Mouse (Mus musculus) embryonic facial prominence, embryonic 10.5 days (tissue): ENCODE measurements around the gene Sfxn5. TPM values are rescaled to one million over a fixed set of nuclear protein-coding genes. Genes with fewer than 3 reads are reported as not detected.

Source experiments
- DNase-seq: peaks from one replicate; pipeline ENCODE4 v3.0.0-alpha.2; 2017; ENCODE audit warnings: low spot score
- H3K27ac ChIP-seq: fragments of 300-500 bp; sonication (generic); replicated peaks from 2 replicates; pipeline ENCODE4 v1.5.1; 2016; ENCODE audit warnings: mild to moderate bottlenecking
- H3K27me3 ChIP-seq: fragments of 300-500 bp; sonication (generic); replicated peaks from 2 replicates; pipeline ENCODE4 v1.6.1; 2016; ENCODE audit warnings: low read depth, mild to moderate bottlenecking; ENCODE audit not compliant: poor library complexity, severe bottlenecking
- H3K36me3 ChIP-seq: fragments of 300-500 bp; sonication (generic); replicated peaks from 2 replicates; pipeline ENCODE4 v1.6.1; 2016; ENCODE audit warnings: mild to moderate bottlenecking, moderate library complexity
- H3K4me1 ChIP-seq: fragments of 300-500 bp; sonication (generic); 2 replicates; pipeline ENCODE4 v1.6.1; 2016
- H3K4me3 ChIP-seq: fragments of 300-500 bp; sonication (generic); 2 replicates; pipeline ENCODE4 v1.5.1; 2016; ENCODE audit warnings: mild to moderate bottlenecking, moderate library complexity
- H3K9me3 ChIP-seq: fragments of 300-500 bp; sonication (generic); 2 replicates; pipeline ENCODE4 v1.6.1; 2016; ENCODE audit warnings: mild to moderate bottlenecking
- WGBS: fragments of 180-500 bp; shearing (Covaris S2); methylation state at CpG from one replicate; pipeline ENCODE4 v1.1.7; 2016; 5-methylcytosine and 5-hydroxymethylcytosine counted together
- microRNA-seq: library from miRNA; unstranded; fragments of <30 nt; microRNA quantifications from one replicate; pipeline ENCODE4, GENCODE M21; 2017
- polyA plus RNA-seq: library from polyadenylated mRNA; unstranded; fragments of >200 nt; fragmentation: Nextera tagmentation; extraction: Ambion mirVana; gene quantifications from 2 replicates; pipeline ENCODE4 v1.2.1, GENCODE M21; 2016

Sfxn5 gene
- polyA plus RNA-seq, 1 experiment from 2014 or later: 8.5 TPM

DNA sequence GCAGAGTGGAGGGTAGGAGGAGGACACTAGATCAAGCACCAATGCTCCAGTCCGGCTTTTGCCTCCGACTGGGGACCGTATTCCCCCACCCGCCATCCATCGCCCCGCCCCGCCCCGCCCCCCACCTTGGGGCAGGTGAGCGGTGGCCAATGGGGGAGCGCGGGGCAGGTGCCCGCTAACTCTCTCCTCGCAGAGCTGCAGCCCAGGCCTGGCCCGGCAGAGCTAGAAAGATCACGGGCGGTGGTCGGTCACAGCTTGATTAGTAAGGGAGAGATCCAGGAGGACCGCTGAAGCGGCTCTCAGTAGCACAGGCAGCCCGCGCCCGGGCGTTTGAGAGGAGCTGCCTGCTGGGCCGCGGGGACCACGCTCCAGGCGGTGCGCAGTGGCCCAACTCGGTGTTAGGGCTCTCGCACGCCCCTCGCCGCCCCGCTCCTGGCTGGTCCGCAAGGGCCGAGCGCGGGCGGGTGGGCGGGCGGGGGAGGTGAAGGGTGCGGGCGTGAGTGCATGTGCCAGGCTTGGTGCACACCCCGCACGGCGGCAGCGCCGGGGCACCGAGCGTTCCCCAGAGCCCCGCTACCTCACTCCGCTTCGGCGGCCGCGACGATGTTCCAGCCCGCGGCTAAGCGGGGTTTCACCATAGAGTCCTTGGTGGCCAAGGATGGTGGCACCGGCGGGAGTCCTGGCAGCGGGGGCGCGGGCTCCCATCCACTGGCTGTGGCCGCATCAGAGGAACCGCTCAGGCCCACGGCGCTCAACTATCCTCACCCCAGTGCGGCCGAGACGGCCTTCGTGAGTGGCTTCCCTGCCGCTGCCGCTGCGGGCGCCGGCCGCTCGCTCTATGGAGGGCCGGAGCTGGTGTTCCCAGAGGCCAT lies 145.6 kb downstream of the Sfxn5 start, which contains the start of gene Emx1:
Gene Emx1, plus strand, starts transcription at position 99 of the 872 bp plus-strand sequence.
- Histone ChIP-seq H3K36me3 (no peaks in the 10 kb centered on the region), H3K27ac (peak within 1 kb of the TSS; percentile 65), H3K4me1 (peaks cover 49% of the 10 kb centered on the region), H3K4me3 (peak within 1 kb of the TSS; percentile 56), H3K9me3 (no peaks in the 10 kb centered on the region), H3K27me3 (peaks cover 98% of the 10 kb centered on the region)
- WGBS: under 1% methylated on average over 81 of the region's 81 CpGs
- peak; percentile 83 for DNase-seq

DNA sequence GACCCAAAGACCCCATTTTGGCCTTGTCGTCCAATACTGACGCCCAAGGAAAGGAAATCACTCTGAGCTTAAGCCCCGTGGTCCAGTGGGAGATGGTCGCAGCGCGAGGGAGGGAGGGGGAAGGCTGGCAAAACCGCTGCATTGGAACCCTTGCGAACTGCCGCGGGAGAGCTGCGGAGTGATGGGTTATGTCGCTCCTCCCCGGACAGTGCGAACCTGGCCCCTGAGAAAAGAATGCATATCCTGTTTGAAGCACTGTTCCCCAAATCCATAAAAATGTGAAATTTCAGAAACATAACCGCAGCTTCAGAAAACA lies 146.5 kb downstream of the Sfxn5 start:
- Histone ChIP-seq H3K9me3 (no peaks in the 10 kb centered on the region), H3K36me3 (no peaks in the 10 kb centered on the region), H3K4me1 (peaks cover 49% of the 10 kb centered on the region), H3K27ac (no peak overlapping the region), H3K27me3 (peaks cover 94% of the 10 kb centered on the region), H3K4me3 (peak overlapping the region; percentile 56)
- DNase-seq: peak; percentile 47
- 1% methylated on average over 15 of the region's 15 CpGs for WGBS

DNA sequence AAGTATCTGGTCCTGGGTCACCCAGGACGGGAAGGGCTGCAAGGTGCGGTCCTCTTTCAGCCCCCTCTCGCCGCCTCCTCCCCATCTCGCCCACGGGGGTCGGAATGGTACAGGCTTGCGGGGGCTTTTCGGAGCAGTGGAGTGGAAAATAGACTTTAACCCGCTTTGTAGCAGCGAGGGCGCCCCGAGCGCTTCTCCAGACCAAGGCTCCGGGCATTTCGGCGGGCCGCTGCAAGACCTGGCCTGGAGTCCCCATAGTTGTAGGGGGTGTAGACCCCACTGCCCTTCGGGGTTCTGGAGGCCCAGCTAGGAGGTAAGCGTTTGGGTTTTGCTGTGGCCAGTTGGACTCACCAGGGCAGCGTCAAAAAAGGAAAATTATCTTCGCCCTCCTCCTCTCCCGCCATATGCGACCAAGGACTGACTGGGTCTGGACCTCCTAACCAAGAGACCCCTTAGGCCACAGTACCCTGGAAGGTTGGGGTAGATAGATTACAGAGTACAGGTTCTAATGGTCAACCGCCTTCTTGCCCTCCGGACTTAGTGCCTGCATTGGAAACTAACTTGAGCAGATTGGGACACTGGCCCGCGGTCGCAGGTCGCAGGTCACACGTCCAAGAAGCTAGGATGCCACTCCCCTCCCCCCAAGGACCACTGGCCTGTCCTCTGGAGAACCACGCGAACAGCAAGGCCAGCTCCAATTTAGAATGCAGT lies 147.0 kb downstream of the Sfxn5 start:
- peaks cover 49% of the 10 kb centered on the region for H3K4me1 ChIP-seq
- DNase-seq: peak; percentile 66
- WGBS: under 1% methylated on average over 33 of the region's 33 CpGs
- H3K4me3 ChIP-seq: peak overlapping the region; percentile 56
- H3K36me3 ChIP-seq: no peaks in the 10 kb centered on the region
- H3K27me3 ChIP-seq: peaks cover 94% of the 10 kb centered on the region
- 0 out of 2 replicates have a peak overlapping the region, but pooled peaks have one; percentile 14 for H3K27ac ChIP-seq
- H3K9me3 ChIP-seq: no peaks in the 10 kb centered on the region

DNA sequence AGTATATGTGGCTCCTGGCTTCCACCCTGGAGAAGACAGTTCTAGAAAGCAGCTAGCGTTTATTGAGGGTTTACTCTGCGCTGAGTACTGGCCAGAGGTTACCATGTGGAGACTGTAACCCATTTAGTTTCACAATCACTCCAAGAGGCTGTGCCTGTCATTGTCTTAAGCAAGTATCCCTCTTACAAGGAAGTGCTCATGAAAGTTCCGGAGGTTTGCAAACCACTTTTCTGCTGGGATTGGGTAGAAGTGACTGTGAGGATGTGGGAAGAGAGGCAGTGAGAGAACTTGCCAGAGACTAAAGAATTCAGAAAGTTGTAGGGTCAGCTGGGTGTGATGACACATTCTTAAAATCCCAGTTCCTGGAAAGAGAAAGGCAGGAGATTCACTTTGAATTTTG lies 149.3 kb downstream of the Sfxn5 start:
- 65% methylated on average over 3 of the region's 3 CpGs for whole genome bisulfite sequencing
- no peak overlapping the region for H3K27ac ChIP-seq
- peaks cover 32% of the 10 kb centered on the region for H3K4me1 ChIP-seq
- DNase-seq: no peak
- no peak overlapping the region for H3K4me3 ChIP-seq
- no peaks in the 10 kb centered on the region for H3K9me3 ChIP-seq
- H3K36me3 ChIP-seq: no peaks in the 10 kb centered on the region
- H3K27me3 ChIP-seq: peaks cover 80% of the 10 kb centered on the region

DNA sequence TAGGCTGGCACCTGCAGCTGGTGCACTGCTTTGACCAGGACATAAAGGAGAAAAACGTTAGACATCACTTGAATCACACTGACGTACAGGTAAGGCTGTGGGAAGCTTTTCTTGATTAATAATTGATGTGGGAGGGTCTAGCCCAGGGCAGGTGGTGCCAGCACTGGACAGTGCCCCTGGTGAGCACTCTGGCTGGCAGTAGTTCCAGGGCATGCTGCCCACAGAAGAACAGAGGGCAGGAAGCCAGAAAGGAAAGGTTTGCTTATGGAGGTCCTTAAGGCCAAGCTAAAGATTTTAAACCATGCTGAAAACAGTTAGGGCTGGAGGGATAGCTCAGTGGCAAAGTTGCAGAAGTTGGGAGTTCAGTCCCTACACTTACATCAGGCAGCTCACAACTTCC lies 153.2 kb downstream of the Sfxn5 start:
- H3K36me3 ChIP-seq: no peaks in the 10 kb centered on the region
- WGBS: 72% methylated on average over 2 of the region's 2 CpGs
- no peaks in the 10 kb centered on the region for H3K4me1 ChIP-seq
- peaks cover 43% of the 10 kb centered on the region for H3K27me3 ChIP-seq
- no peak overlapping the region for H3K27ac ChIP-seq
- no peak for DNase-seq
- H3K9me3 ChIP-seq: no peaks in the 10 kb centered on the region
- no peak overlapping the region for H3K4me3 ChIP-seq

DNA sequence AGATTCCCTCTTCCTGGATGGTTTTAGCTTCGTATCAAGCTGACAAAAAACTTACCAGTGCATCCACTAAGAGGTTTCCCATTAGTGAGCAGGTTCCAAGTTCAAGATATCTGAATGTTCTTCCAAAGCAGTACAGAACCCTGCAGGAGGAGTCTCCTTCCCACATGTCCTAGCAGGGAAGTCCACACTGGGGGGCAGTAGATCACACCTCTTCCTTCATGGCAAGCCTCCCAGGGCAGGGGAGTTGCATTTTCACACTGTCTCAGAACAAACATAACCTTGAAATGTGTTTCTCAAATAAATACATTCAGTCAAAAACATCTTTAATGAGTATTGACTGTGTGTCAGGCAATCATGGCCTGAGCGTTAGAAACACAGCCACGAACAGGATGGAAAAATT lies 153.7 kb downstream of the Sfxn5 start:
- H3K36me3 ChIP-seq: no peaks in the 10 kb centered on the region
- H3K9me3 ChIP-seq: no peaks in the 10 kb centered on the region
- no peak overlapping the region for H3K27ac ChIP-seq
- H3K27me3 ChIP-seq: peaks cover 39% of the 10 kb centered on the region
- 77% methylated on average over 3 of the region's 3 CpGs for WGBS
- DNase-seq: no peak
- no peak overlapping the region for H3K4me3 ChIP-seq
- H3K4me1 ChIP-seq: no peaks in the 10 kb centered on the region

DNA sequence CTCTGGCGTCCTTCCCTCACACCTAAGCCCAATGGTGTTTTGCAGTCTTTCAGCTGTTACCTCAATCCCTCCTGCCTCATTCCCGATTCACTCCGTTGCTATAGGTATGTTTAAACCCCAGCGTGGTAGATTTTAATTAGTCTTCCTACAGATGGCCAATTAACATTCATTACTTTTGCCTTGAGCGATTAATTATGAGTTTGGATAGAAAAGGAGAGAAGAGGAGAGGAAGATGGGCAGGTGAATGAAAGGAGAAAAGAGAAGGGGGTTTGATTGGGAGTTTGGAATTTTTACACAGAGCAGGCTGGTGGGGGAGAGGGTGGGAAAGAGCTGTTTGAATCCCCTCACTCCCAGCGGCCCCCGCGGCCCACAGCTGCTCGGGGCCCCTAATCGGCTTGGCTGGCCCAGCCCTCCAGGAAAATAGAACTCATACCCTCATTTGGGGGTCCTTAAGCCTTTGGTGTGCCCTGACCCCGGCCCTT lies 167.7 kb downstream of the Sfxn5 start:
- WGBS: 39% methylated on average over 11 of the region's 11 CpGs
- Histone ChIP-seq H3K27me3 (peaks cover 14% of the 10 kb centered on the region), H3K4me1 (peaks cover 10% of the 10 kb centered on the region), H3K27ac (no peak overlapping the region), H3K4me3 (no peak overlapping the region), H3K36me3 (no peaks in the 10 kb centered on the region), H3K9me3 (no peaks in the 10 kb centered on the region)
- no peak for DNase-seq

Small RNA genes lying within 50 kb of the gene (microRNA-seq; reads per million reads assigned to microRNA genes)
- gene Mir705: not detected

Other genes starting within 250 kb of the Sfxn5 start
- gene Spr, start 195.7 kb downstream of the Sfxn5 start, polyA plus RNA-seq: 53.8 and 58.1 TPM in 2 replicates
- 2.6 and 2.9 TPM in 2 replicates for gene Emx1, start 146.0 kb downstream of the Sfxn5 start, polyA plus RNA-seq
- 2.3 and 3.6 TPM in 2 replicates for gene Rab11fip5, start 41.2 kb upstream of the Sfxn5 start, polyA plus RNA-seq
- gene Noto, start 90.5 kb upstream of the Sfxn5 start, polyA plus RNA-seq: not detected in 2 replicates
- 87.6 and 91.0 TPM in 2 replicates for gene Smyd5, start 98.6 kb upstream of the Sfxn5 start, polyA plus RNA-seq
- gene Cct7, start 118.1 kb upstream of the Sfxn5 start, polyA plus RNA-seq: 784 and 818 TPM in 2 replicates
- 29.1 and 30.4 TPM in 2 replicates for gene Pradc1, start 118.5 kb upstream of the Sfxn5 start, polyA plus RNA-seq
- gene Fbxo41, start 169.6 kb upstream of the Sfxn5 start, polyA plus RNA-seq: 0.30 and 0.46 TPM in 2 replicates
- gene Egr4, start 180.2 kb upstream of the Sfxn5 start, polyA plus RNA-seq: not detected in 2 replicates